Mouse (Mus musculus) hindbrain, embryonic 11.5 days (tissue): ENCODE data around the gene Nfam1. TPM values are rescaled to one million over a fixed set of nuclear protein-coding genes. Genes with fewer than 3 reads are reported as not detected.
A peak's percentile ranks its signal among the peaks of the same experiment; 100 is the strongest.

ENCODE experiments used
- ATAC-seq: fragments of 200-750 bp; cut with Nextera tagmentation; 2 replicates; pipeline ENCODE4 v1.8.0; 2017; ENCODE audit warnings: mild to moderate bottlenecking, moderate TSS enrichment, moderate library complexity; ENCODE audit not compliant: low FRiP score
- DNase-seq: peaks from one replicate; pipeline ENCODE4 v3.0.0-alpha.2; 2015; ENCODE audit warnings: low spot score
- H3K27ac ChIP-seq: fragments of 300-500 bp; sonication (generic); 2 replicates; pipeline ENCODE4 v1.5.1; 2014; ENCODE audit warnings: mild to moderate bottlenecking, low read depth, low read length
- H3K27me3 ChIP-seq: fragments of 300-500 bp; sonication (generic); 2 replicates; pipeline ENCODE4 v1.6.1; 2014; ENCODE audit warnings: mild to moderate bottlenecking, low read length, moderate library complexity, mixed read lengths; ENCODE audit not compliant: control insufficient read depth, insufficient read depth
- H3K36me3 ChIP-seq: fragments of 300-500 bp; sonication (generic); 2 replicates; pipeline ENCODE4 v1.6.1; 2014; ENCODE audit warnings: mild to moderate bottlenecking, low read length, moderate library complexity, mixed read lengths; ENCODE audit not compliant: control insufficient read depth, insufficient read depth
- H3K4me1 ChIP-seq: fragments of 300-500 bp; sonication (generic); replicated peaks from 2 replicates; pipeline ENCODE4 v1.6.1; 2014; ENCODE audit warnings: low read length, mixed read lengths; ENCODE audit not compliant: control insufficient read depth, insufficient read depth
- H3K4me2 ChIP-seq: fragments of 300-500 bp; sonication (generic); replicated peaks from 2 replicates; pipeline ENCODE4 v1.6.1; 2014; ENCODE audit warnings: mild to moderate bottlenecking, low read depth, low read length
- H3K4me3 ChIP-seq: fragments of 300-500 bp; sonication (generic); 2 replicates; pipeline ENCODE4 v1.5.1; 2014; ENCODE audit warnings: low read depth, low read length
- H3K9ac ChIP-seq: fragments of 300-500 bp; sonication (generic); 2 replicates; pipeline ENCODE4 v1.6.1; 2014; ENCODE audit warnings: low read depth, low read length
- H3K9me3 ChIP-seq: fragments of 300-500 bp; sonication (generic); 2 replicates; pipeline ENCODE4 v1.6.1; 2016; ENCODE audit warnings: low read length; ENCODE audit not compliant: control insufficient read depth
- WGBS: fragments of 180-500 bp; shearing (Covaris S2); extraction: QIAGEN DNeasy Blood & Tissue Kit; methylation state at CpG from one replicate; pipeline ENCODE4 v1.1.7; 2014; 5-methylcytosine and 5-hydroxymethylcytosine counted together
- polyA plus RNA-seq: library from polyadenylated mRNA; unstranded; fragments of >200 nt; fragmentation: Nextera tagmentation; extraction: Ambion mirVana; gene quantifications from 2 replicates; pipeline ENCODE4 v1.2.1, GENCODE M21; 2014

The Nfam1 gene
- polyA plus RNA-seq, 1 experiment from 2014 or later, result 2.3 TPM

GRCm38 (mm10) chr15:82995239-82995638 lies 37.9 kb downstream of the Nfam1 start:
- 70% methylated on average over 7 of the region's 7 CpGs for WGBS
- Histone ChIP-seq H3K27me3 (peaks cover 1% of the 10 kb centered on the region; the same call in 1 of the 2 replicates), H3K36me3 (no peaks in the 10 kb centered on the region), H3K4me1 (0 out of 2 replicates have a peak, but pooled peaks cover 2% of the 10 kb centered on the region), H3K9ac (no peak overlapping the region), H3K27ac (no peak overlapping the region; the same call in 1 of the 2 replicates), H3K9me3 (no peaks in the 10 kb centered on the region), H3K4me3 (no peak overlapping the region), H3K4me2 (no peak overlapping the region)
- ATAC-seq, result no peak
- DNase-seq, result no peak

DNA sequence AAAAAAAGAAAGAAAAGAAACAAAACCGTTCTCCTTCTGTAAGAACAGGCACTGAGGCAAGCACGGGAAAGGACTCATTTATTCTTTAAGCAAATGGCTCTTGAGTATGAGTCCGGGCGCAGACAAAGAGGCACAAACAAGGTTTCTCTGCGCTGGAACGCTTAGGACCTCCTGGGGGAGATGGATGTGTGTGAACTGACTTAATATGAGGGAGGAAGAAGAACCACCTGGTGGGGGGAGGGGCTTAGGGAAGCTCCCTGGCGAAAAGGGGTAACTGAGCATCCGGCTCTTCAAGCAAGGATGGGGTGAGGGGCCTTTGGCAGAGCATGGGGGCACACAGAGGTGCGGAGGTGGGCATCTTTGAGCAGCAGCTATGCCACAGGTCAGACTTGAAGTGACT lies 40.2 kb downstream of the Nfam1 start:
- DNase-seq, result no peak
- Histone ChIP-seq H3K4me2 (no peak overlapping the region), H3K27ac (no peak overlapping the region), H3K27me3 (peaks cover 7% of the 10 kb centered on the region; the same call in 1 of the 2 replicates), H3K4me3 (no peak overlapping the region), H3K4me1 (peaks cover 4% of the 10 kb centered on the region), H3K9ac (no peak overlapping the region), H3K9me3 (no peaks in the 10 kb centered on the region), H3K36me3 (no peaks in the 10 kb centered on the region)
- no peak for ATAC-seq
- WGBS, result 53% methylated on average over 9 of the region's 9 CpGs

- no peak for ATAC-seq
- H3K27me3 ChIP-seq, result peaks cover 7% of the 10 kb centered on the region; the same call in 1 of the 2 replicates
Observed at GRCm38 (mm10) chr15:82992079-82992783, 40.9 kb downstream of the Nfam1 start.

GRCm38 (mm10) chr15:82989190-82989704 lies 43.9 kb downstream of the Nfam1 start:
- Histone ChIP-seq H3K27me3 (peaks cover 23% of the 10 kb centered on the region), H3K27ac (no peak overlapping the region), H3K4me2 (no peak overlapping the region), H3K36me3 (no peaks in the 10 kb centered on the region), H3K4me1 (peaks cover 9% of the 10 kb centered on the region), H3K4me3 (no peak overlapping the region), H3K9ac (no peak overlapping the region), H3K9me3 (no peaks in the 10 kb centered on the region)
- ATAC-seq, result no peak
- 77% methylated on average over 6 of the region's 6 CpGs for WGBS
- DNase-seq, result no peak

More at GRCm38 (mm10) chr15:82992079-82992783, 40.9 kb downstream of the Nfam1 start:
- Histone ChIP-seq H3K36me3 (no peaks in the 10 kb centered on the region), H3K4me2 (no peak overlapping the region), H3K9ac (peak overlapping the region; percentile 11; the same call in 1 of the 2 replicates), H3K4me1 (peaks cover 6% of the 10 kb centered on the region), H3K4me3 (no peak overlapping the region), H3K9me3 (no peaks in the 10 kb centered on the region), H3K27ac (0 out of 2 replicates have a peak overlapping the region, but pooled peaks have one; percentile 5)
- 69% methylated on average over 13 of the region's 13 CpGs for WGBS
- no peak for DNase-seq

- Histone ChIP-seq H3K4me2 (peak within 1 kb of the TSS; percentile 88), H3K4me1 (peaks cover 16% of the 10 kb centered on the region), H3K27ac (no peak within 1 kb of the TSS), H3K36me3 (no peaks in the 10 kb centered on the region), H3K9me3 (no peaks in the 10 kb centered on the region), H3K4me3 (peak within 1 kb of the TSS; percentile 40), H3K27me3 (peaks cover 23% of the 10 kb centered on the region), H3K9ac (peak within 1 kb of the TSS; percentile 52)
- ATAC-seq (peak; percentile 90), DNase-seq (peak; percentile 92)
- under 1% methylated on average over 20 of the region's 20 CpGs for WGBS
Observed at GRCm38 (mm10) chr15:82987732-82988112, 45.4 kb downstream of the Nfam1 start, which contains the start of gene Tcf20. TSS of gene Tcf20 (minus strand) at chr15:82987872.

DNA sequence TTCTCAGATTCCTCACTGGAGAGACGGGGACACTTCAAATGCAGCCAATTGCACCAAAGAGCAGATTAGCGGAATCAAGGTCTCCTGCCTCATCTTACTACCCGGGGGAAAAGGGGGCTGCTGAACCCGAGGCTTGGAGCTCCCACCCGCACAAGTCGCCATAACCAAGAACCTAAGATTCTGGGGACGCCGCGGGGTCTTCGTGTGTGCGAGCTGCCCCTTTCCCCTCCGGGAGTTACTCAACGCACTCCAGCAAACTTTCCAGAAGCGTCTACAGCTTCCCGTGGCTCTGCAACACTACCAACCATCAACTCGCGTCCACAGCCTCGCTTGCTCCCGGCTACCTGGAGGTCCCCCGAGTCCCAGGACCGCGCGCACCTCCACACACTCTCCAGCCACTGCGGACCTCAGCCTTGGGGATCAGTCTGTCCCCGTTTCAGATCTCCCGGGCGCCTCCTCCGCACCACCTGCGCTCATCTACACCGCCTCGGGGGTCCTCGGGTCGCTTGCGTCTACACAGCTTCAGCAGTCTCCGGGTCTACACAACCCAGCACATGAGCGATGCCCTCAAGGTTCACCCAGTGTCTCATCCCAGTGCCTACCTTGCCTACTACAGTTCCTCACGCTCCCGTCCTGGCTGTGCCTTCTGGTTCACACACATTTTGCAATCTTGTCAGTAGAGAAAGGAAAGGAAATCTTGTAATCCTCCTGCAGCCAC lies 45.9 kb downstream of the Nfam1 start:
- Histone ChIP-seq H3K36me3 (no peaks in the 10 kb centered on the region), H3K4me1 (peaks cover 16% of the 10 kb centered on the region), H3K27me3 (peaks cover 25% of the 10 kb centered on the region), H3K9ac (peak overlapping the region; percentile 52), H3K4me2 (peak overlapping the region; percentile 88), H3K4me3 (peak overlapping the region; percentile 40), H3K9me3 (no peaks in the 10 kb centered on the region), H3K27ac (no peak overlapping the region)
- DNase-seq, result peak; percentile 57
- ATAC-seq, result peak; percentile 54
- WGBS, result under 1% methylated on average over 38 of the region's 38 CpGs

DNA sequence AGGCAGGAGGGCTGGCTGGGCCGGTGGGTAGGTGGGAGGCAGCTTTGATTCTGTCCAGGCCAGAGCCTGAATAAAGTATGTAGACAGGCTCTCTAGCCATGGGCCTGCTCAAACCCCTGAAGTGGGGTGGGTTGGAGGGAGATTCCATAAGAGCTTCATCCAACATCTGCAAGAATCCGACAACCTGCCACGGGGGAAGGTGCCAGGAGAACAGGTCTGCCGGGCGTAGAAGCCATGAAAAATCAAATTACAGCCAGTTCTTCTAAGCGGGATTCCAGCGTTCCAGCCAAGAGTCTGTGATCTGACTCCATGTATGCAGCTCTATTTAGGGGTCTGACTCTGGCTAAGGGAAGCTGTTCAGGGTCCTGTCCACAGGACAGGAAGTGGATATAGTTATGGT lies 48.5 kb downstream of the Nfam1 start:
- Histone ChIP-seq H3K4me3 (no peak overlapping the region), H3K27ac (no peak overlapping the region), H3K27me3 (peaks cover 34% of the 10 kb centered on the region), H3K36me3 (no peaks in the 10 kb centered on the region), H3K9ac (no peak overlapping the region), H3K9me3 (no peaks in the 10 kb centered on the region), H3K4me2 (no peak overlapping the region), H3K4me1 (peaks cover 16% of the 10 kb centered on the region)
- DNase-seq, result no peak
- no peak for ATAC-seq
- WGBS, result 71% methylated on average over 7 of the region's 7 CpGs

DNA sequence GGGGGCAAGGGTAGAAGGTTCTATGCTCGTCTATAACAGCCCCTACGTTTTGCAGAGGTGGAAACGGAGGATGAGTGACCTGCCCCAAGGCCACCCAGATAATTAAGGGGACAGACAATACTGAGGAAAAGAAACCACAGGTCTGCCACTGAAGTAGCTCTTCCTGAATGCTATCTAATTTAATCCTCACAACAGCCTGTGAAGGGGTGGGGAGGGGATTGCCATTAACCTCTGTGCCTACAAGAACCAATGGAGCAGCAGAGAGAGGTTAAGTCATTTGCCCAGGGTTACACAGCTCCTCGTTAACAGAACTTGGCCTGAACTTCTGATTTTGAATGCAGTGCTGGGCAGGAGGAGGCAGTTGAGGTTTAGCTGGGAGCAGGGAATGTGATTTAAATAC lies 49.0 kb downstream of the Nfam1 start:
- no peak overlapping the region for H3K4me2 ChIP-seq
- H3K4me1 ChIP-seq, result peaks cover 16% of the 10 kb centered on the region
- WGBS, result 1% methylated on average over 4 of the region's 4 CpGs
- H3K36me3 ChIP-seq, result no peaks in the 10 kb centered on the region
- ATAC-seq (no peak; the same call in 1 of the 2 replicates), DNase-seq (no peak)
- H3K27me3 ChIP-seq, result peaks cover 34% of the 10 kb centered on the region
- H3K4me3 ChIP-seq, result no peak overlapping the region
- H3K27ac ChIP-seq, result peak overlapping the region; percentile 76; the same call in 1 of the 2 replicates
- H3K9ac ChIP-seq, result no peak overlapping the region
- no peaks in the 10 kb centered on the region for H3K9me3 ChIP-seq
